Mouse (Mus musculus) intestine, embryonic 15.5 days (tissue): Measurements from ENCODE around the gene Asic2. TPM values are rescaled to one million over a fixed set of nuclear protein-coding genes. Genes with fewer than 3 reads are reported as not detected.

Experiments
- ATAC-seq: fragments of 200-750 bp; cut with Nextera tagmentation; 2 replicates; pipeline ENCODE4 v1.8.0; 2017; ENCODE audit warnings: moderate TSS enrichment, moderate library complexity
- H3K27ac ChIP-seq: fragments of 300-500 bp; sonication (generic); 2 replicates; pipeline ENCODE4 v1.5.1; 2015; ENCODE audit warnings: mild to moderate bottlenecking, inconsistent platforms
- H3K27me3 ChIP-seq: fragments of 300-500 bp; sonication (generic); replicated peaks from 2 replicates; pipeline ENCODE4 v1.6.1; 2015; ENCODE audit warnings: inconsistent platforms
- H3K36me3 ChIP-seq: fragments of 300-500 bp; sonication (generic); 2 replicates; pipeline ENCODE4 v1.6.1; 2015; ENCODE audit warnings: inconsistent platforms
- H3K4me1 ChIP-seq: fragments of 300-500 bp; sonication (generic); replicated peaks from 2 replicates; pipeline ENCODE4 v1.6.1; 2015; ENCODE audit warnings: inconsistent platforms
- H3K4me2 ChIP-seq: fragments of 300-500 bp; sonication (generic); replicated peaks from 2 replicates; pipeline ENCODE4 v1.6.1; 2015; ENCODE audit warnings: mild to moderate bottlenecking, inconsistent platforms
- H3K4me3 ChIP-seq: fragments of 300-500 bp; sonication (generic); replicated peaks from 2 replicates; pipeline ENCODE4 v1.5.1; 2015; ENCODE audit warnings: inconsistent platforms
- H3K9ac ChIP-seq: fragments of 300-500 bp; sonication (generic); 2 replicates; pipeline ENCODE4 v1.6.1; 2015; ENCODE audit warnings: inconsistent platforms
- H3K9me3 ChIP-seq: fragments of 300-500 bp; sonication (generic); 2 replicates; pipeline ENCODE4 v1.6.1; 2016; ENCODE audit warnings: inconsistent platforms
- WGBS: fragments of 180-500 bp; shearing (Covaris S2); methylation state at CpG from one replicate; pipeline ENCODE4 v1.1.7; 2015; 5-methylcytosine and 5-hydroxymethylcytosine counted together
- polyA plus RNA-seq: library from polyadenylated mRNA; unstranded; fragments of >200 nt; fragmentation: Nextera tagmentation; extraction: Ambion mirVana; gene quantifications from 2 replicates; pipeline ENCODE4 v1.2.1, GENCODE M21; 2015

Asic2 gene
- polyA plus RNA-seq, 1 experiment from 2014 or later: 0.19 TPM

GRCm38 (mm10) chr11:80948103-80948502 is 1020.2 kb downstream of the Asic2 start:
- no peak overlapping the region for H3K4me3 ChIP-seq
- H3K36me3 ChIP-seq: no peaks in the 10 kb centered on the region
- H3K9ac ChIP-seq: no peak overlapping the region
- no peak overlapping the region for H3K4me2 ChIP-seq
- no peaks in the 10 kb centered on the region for H3K9me3 ChIP-seq
- WGBS: 25% methylated on average over 2 of the region's 2 CpGs
- ATAC-seq: no peak
- no peaks in the 10 kb centered on the region for H3K27me3 ChIP-seq
- H3K4me1 ChIP-seq: no peaks in the 10 kb centered on the region
- H3K27ac ChIP-seq: no peak overlapping the region

GRCm38 (mm10) chr11:80946163-80946562 is 1022.1 kb downstream of the Asic2 start:
- H3K27ac ChIP-seq: no peak overlapping the region
- no peak overlapping the region for H3K9ac ChIP-seq
- H3K4me3 ChIP-seq: no peak overlapping the region
- WGBS: 80% methylated on average over 6 of the region's 6 CpGs
- no peaks in the 10 kb centered on the region for H3K27me3 ChIP-seq
- H3K9me3 ChIP-seq: no peaks in the 10 kb centered on the region
- no peak overlapping the region for H3K4me2 ChIP-seq
- no peaks in the 10 kb centered on the region for H3K36me3 ChIP-seq
- no peaks in the 10 kb centered on the region for H3K4me1 ChIP-seq
- no peak for ATAC-seq

- 76% methylated on average over 19 of the region's 19 CpGs for WGBS
- Histone ChIP-seq H3K9me3 (no peaks in the 10 kb centered on the region), H3K4me2 (no peak overlapping the region), H3K27me3 (no peaks in the 10 kb centered on the region), H3K4me1 (no peaks in the 10 kb centered on the region), H3K36me3 (no peaks in the 10 kb centered on the region), H3K9ac (no peak overlapping the region), H3K27ac (no peak overlapping the region), H3K4me3 (no peak overlapping the region)
- ATAC-seq: no peak
Observed at GRCm38 (mm10) chr11:80923286-80923951, 1044.8 kb downstream of the Asic2 start.

- Histone ChIP-seq H3K27ac (no peak overlapping the region), H3K9me3 (no peaks in the 10 kb centered on the region), H3K9ac (no peak overlapping the region), H3K27me3 (no peaks in the 10 kb centered on the region), H3K36me3 (no peaks in the 10 kb centered on the region), H3K4me3 (no peak overlapping the region), H3K4me2 (no peak overlapping the region), H3K4me1 (no peaks in the 10 kb centered on the region)
- WGBS: 84% methylated on average over 5 of the region's 5 CpGs
- no peak for ATAC-seq
Observed at GRCm38 (mm10) chr11:80918332-80918731, 1049.9 kb downstream of the Asic2 start.

- ATAC-seq: no peak
- Histone ChIP-seq H3K4me3 (no peak overlapping the region), H3K9me3 (no peaks in the 10 kb centered on the region), H3K4me1 (no peaks in the 10 kb centered on the region), H3K36me3 (no peaks in the 10 kb centered on the region), H3K27me3 (no peaks in the 10 kb centered on the region), H3K27ac (no peak overlapping the region), H3K4me2 (no peak overlapping the region), H3K9ac (no peak overlapping the region)
Observed at GRCm38 (mm10) chr11:80917688-80918087, 1050.6 kb downstream of the Asic2 start.

- Histone ChIP-seq H3K27me3 (no peaks in the 10 kb centered on the region), H3K4me2 (no peak overlapping the region), H3K4me1 (no peaks in the 10 kb centered on the region), H3K4me3 (no peak overlapping the region), H3K9me3 (no peaks in the 10 kb centered on the region), H3K27ac (no peak overlapping the region), H3K36me3 (no peaks in the 10 kb centered on the region), H3K9ac (no peak overlapping the region)
- ATAC-seq: no peak
- WGBS: 41% methylated on average over 4 of the region's 4 CpGs
Observed at GRCm38 (mm10) chr11:80913408-80914024, 1054.7 kb downstream of the Asic2 start.

- Histone ChIP-seq H3K27me3 (no peaks in the 10 kb centered on the region), H3K9me3 (no peaks in the 10 kb centered on the region), H3K4me3 (no peak overlapping the region), H3K36me3 (no peaks in the 10 kb centered on the region), H3K4me2 (no peak overlapping the region), H3K9ac (no peak overlapping the region), H3K4me1 (no peaks in the 10 kb centered on the region), H3K27ac (no peak overlapping the region)
- WGBS: 81% methylated on average over 5 of the region's 5 CpGs
- ATAC-seq: no peak
Observed at GRCm38 (mm10) chr11:80912721-80913120, 1055.5 kb downstream of the Asic2 start.

- 88% methylated on average over 6 of the region's 6 CpGs for WGBS
- H3K4me3 ChIP-seq: no peak overlapping the region
- ATAC-seq: no peak
- no peak overlapping the region for H3K9ac ChIP-seq
- H3K27me3 ChIP-seq: no peaks in the 10 kb centered on the region
- H3K27ac ChIP-seq: no peak overlapping the region
- H3K36me3 ChIP-seq: no peaks in the 10 kb centered on the region
- no peaks in the 10 kb centered on the region for H3K4me1 ChIP-seq
- no peaks in the 10 kb centered on the region for H3K9me3 ChIP-seq
- no peak overlapping the region for H3K4me2 ChIP-seq
Observed at GRCm38 (mm10) chr11:80907820-80908219, 1060.4 kb downstream of the Asic2 start.

GRCm38 (mm10) chr11:80906456-80906855 is 1061.8 kb downstream of the Asic2 start:
- H3K9me3 ChIP-seq: no peaks in the 10 kb centered on the region
- no peaks in the 10 kb centered on the region for H3K36me3 ChIP-seq
- H3K4me1 ChIP-seq: no peaks in the 10 kb centered on the region
- ATAC-seq: no peak
- no peak overlapping the region for H3K4me3 ChIP-seq
- H3K4me2 ChIP-seq: no peak overlapping the region
- no peaks in the 10 kb centered on the region for H3K27me3 ChIP-seq
- H3K27ac ChIP-seq: no peak overlapping the region
- H3K9ac ChIP-seq: no peak overlapping the region
- WGBS: 36% methylated on average over 4 of the region's 4 CpGs

- no peak overlapping the region for H3K4me2 ChIP-seq
- H3K27ac ChIP-seq: no peak overlapping the region
- no peaks in the 10 kb centered on the region for H3K9me3 ChIP-seq
- H3K4me1 ChIP-seq: no peaks in the 10 kb centered on the region
- H3K9ac ChIP-seq: no peak overlapping the region
- H3K4me3 ChIP-seq: no peak overlapping the region
- H3K36me3 ChIP-seq: no peaks in the 10 kb centered on the region
- no peaks in the 10 kb centered on the region for H3K27me3 ChIP-seq
- 76% methylated on average over 2 of the region's 2 CpGs for WGBS
- no peak for ATAC-seq
Observed at GRCm38 (mm10) chr11:80904559-80904958, 1063.7 kb downstream of the Asic2 start.

GRCm38 (mm10) chr11:80903426-80903825 is 1064.8 kb downstream of the Asic2 start:
- Histone ChIP-seq H3K36me3 (no peaks in the 10 kb centered on the region), H3K9ac (no peak overlapping the region), H3K4me2 (no peak overlapping the region), H3K9me3 (no peaks in the 10 kb centered on the region), H3K27ac (no peak overlapping the region), H3K4me1 (no peaks in the 10 kb centered on the region), H3K4me3 (no peak overlapping the region), H3K27me3 (no peaks in the 10 kb centered on the region)
- 89% methylated on average over 10 of the region's 10 CpGs for WGBS
- no peak for ATAC-seq

- Histone ChIP-seq H3K4me2 (no peak overlapping the region), H3K4me3 (no peak overlapping the region), H3K4me1 (no peaks in the 10 kb centered on the region), H3K27ac (no peak overlapping the region), H3K9ac (no peak overlapping the region), H3K9me3 (no peaks in the 10 kb centered on the region), H3K36me3 (no peaks in the 10 kb centered on the region), H3K27me3 (no peaks in the 10 kb centered on the region)
- WGBS: 58% methylated on average over 7 of the region's 7 CpGs
- no peak for ATAC-seq
Observed at GRCm38 (mm10) chr11:80902664-80903063, 1065.6 kb downstream of the Asic2 start.

GRCm38 (mm10) chr11:80900555-80900954 is 1067.7 kb downstream of the Asic2 start:
- no peak for ATAC-seq
- Histone ChIP-seq H3K4me3 (no peak overlapping the region), H3K9ac (no peak overlapping the region), H3K9me3 (no peaks in the 10 kb centered on the region), H3K27me3 (no peaks in the 10 kb centered on the region), H3K4me2 (no peak overlapping the region), H3K36me3 (no peaks in the 10 kb centered on the region), H3K27ac (no peak overlapping the region), H3K4me1 (no peaks in the 10 kb centered on the region)
- WGBS: 81% methylated on average over 4 of the region's 4 CpGs
